Mouse (Mus musculus) adrenal gland, postnatal 4 days (tissue): ENCODE measurements around the gene Ubc. TPM values are rescaled to one million over a fixed set of nuclear protein-coding genes. Genes with fewer than 3 reads are reported as not detected.

Experiments
- DNase-seq, 2 experiments: peaks; one replicate each; pipeline ENCODE4 v3.0.0; 2021 to 2022; ENCODE audit warnings: low spot score in 2 of 2, mixed read lengths in 2 of 2
- total RNA-seq, 2 experiments: library from RNA; stranded (reverse); gene quantifications; 2 replicates each; pipeline ENCODE4 v1.2.3; 2021

The Ubc gene
- total RNA-seq, 2 experiments from 2014 or later = 1,138 to 1,334 TPM

DNA sequence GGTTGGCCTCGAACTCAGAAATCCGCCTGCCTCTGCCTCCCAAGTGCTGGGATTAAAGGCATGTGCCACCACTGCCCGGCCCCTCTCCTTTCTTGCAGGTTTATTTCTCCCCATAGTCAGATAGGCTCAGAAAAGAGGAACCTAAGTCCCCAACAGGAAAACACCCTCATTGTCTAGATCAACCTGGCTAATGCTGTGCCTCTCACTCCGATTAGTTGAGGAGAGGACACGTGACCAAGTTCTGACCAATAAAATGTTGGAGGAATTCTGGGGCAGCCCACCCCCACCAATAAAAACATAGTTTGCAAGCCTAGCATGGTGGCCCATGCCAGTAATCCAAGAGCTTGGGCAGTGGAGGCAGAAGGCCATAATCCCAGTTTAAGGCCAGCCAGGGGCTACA lies 38.1 kb downstream of the Ubc start:
- DNase-seq = no peak

DNA sequence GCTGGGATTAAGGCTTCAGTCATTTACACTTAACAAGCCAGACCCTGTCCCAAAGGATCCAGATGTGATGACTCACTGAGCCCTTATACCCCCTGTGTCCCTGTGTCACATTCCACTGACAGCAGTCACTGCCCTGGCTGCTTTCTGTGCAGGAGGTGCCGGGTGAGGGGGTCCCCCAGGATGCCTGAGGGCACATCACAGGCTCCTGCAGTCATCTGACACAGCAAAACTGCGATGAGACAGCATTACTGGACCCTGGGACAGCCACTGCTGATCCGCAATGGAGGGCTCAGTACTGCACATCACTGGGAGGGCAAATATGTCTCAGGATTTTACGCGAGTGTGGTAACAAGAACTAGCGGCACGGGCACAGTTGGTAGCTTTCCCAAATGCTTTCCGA lies 38.9 kb downstream of the Ubc start:
- DNase-seq = no peak

DNA sequence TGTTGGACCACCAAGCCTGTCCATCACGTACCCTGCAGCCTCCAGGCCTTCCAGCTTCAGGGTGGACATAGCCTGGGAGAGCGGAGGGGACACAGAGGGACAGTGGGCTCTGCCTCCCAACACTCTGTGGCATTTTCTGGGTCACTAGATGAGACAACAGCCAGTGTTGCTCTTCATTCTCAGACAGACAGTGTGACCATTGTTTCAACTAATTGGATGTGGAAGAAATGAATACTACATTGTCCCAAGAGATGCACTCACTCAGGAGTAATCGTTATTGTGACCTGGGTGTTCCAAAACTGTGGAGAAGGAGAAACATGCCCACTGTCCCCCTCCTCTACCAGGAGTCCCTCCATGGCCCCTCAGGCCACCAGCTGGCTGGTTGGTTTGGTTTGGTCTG lies 40.6 kb downstream of the Ubc start:
- DNase-seq = no peak

DNA sequence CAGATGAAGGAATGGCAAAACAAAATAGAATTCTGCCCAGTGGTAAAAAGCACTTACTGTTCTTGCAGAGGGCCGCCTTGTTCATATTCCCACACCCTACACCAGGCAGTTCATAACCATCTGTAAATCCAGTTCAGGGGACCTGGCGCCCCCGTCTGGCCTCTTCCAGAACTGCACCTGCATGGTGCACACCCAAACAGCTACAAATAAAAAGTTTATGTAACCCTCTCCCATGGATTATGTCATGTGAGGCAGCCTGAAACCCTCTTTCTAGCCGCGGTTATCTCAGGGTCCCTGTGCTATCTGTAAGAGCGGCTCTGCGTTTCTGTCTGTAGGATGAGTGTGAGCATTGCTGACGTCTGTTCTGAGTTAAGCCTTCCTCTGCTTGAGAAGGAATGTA lies 41.5 kb downstream of the Ubc start:
- peak; percentile 57 to 64 for DNase-seq

DNA sequence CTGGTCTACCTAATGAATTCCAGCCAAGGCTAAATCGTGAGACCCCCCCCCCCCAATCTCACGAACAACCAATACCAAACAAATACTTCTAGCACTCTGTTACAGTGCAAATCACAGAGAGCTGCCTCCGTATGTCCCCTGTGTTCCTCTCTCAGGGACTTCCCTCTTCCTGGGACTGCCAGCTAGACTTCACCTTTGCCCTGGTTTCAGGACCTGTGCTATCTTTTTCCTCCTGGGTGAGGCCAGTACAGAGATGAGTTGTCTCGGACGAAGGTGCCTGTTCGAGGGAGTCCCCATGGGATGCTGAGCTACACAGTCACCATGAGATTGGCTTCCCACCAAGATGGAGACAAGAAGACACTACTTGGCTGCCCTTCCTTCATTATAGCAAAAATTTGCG lies 41.9 kb downstream of the Ubc start:
- no peak for DNase-seq

DNA sequence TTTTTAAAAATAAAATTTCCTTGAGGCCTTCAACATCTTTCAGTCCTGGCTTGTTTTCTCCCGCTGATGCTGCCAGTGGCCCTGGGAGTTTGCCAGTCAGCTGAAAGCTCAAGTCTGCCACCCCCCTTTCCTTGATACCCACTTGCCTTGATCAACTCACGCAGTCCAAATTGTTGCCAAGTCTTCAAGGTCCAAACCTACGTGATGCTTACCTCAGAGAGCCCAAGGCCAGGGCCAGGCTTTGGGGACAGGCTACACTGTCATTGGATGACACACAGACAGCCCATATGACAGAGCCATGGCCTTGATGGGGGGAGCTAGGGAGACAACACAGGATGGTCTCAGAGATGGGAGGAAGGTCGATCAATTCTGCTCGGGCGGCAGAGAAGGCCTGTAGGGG lies 45.7 kb downstream of the Ubc start:
- DNase-seq = peak in 1 of 2 experiments; percentile 62

DNA sequence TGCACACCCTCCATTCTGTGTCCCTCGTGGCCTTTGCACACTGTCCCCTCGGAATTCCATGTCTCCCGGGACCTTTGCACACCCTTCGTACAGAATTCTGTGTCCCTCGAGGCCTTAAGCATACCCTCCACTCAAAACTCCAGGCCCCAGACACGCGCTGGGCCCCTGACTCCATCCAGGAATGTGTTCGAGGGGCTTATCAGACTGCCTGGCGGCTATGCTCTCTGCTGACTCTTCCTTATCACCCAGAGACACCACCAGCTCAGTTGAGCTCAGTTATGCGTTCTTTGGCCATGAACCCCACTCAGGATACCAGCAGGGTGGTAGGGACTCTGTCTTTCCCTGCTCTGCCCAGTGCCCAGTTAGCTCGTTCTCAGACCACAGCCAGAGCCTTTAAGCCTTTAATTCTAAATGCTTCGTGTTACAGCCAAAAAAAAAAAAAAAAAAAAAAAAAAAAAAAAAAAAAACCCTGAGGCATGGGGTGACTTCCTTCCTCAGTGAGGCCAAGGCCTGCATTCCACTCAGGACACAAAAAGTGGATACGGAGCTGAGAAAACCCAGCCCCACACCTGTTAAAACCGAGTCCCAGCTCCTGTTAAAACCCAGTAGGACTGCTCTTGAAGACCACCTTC lies 48.4 kb downstream of the Ubc start:
- DNase-seq = no peak

DNA sequence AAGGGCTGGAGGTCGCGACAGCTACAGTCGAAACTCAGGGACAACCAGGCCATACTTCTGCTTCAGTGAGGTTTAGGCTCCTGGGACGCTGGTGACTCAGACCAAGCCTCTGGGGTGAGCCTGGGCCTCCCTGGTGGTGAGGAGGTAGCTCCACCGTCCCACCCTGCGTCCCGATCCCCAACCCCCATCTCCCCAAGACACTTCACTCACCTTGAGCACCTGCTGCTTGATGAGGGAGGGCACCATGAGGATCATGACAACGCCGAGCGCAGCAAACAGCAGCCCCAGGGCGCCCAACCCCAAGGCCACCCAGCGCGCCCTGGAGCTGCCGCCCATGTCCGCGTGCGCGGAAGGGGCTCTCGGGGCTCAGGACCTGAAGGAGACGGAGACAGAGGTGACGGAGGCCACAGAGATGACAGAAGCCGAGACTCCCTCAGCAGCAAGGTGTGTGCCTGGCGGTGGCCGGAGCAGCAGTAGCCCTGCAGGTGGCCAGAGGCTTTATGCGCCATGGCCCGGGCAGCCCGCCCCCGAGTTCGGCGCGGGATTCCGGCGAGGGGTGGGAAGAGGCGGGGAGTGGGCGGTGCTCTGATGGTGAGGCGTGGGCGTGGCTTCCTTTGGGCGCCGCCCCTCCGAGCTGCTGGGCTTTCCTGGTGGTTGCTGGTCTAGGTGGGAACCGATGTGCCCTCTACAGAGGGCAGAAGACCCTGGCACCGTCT lies 49.3 kb downstream of the Ubc start, which contains the start of gene Scarb1:
Gene Scarb1, minus strand, starts transcription at position 548 of the 716 bp plus-strand sequence.
- peak; percentile 81 to 85 for DNase-seq

DNA sequence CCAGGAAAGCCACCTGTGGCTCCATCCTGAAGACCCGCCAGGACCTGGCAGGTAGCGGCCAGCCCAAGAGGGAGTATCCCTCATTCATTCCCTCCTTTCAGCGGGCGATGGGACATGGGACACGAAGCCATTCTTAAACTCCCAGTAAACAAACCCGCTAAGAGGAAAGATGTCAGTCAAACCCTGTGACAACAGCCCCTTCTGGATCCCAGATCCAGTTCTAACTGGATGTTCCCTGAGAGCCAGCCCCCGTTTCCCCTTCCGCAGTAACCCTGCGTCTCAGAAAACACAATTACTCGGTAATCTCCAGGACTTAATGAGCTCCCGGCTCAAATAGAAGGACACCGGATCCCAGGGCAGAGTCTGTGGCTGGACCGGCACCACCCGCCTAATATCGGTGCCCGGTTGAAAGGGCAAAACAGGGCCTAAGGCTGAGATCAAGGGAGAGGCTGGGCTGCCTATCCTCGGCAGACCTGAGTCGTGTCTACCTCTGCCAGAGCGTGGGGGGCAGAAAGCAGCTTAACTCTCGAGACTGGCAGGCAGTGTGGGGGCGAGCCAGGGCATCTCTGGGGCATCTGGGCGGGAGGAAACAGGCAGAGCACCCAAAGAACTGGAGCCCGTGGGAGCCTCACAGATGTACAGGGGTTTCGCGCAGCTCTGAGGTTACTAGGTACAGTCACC lies 50.0 kb downstream of the Ubc start:
- DNase-seq = no peak

DNA sequence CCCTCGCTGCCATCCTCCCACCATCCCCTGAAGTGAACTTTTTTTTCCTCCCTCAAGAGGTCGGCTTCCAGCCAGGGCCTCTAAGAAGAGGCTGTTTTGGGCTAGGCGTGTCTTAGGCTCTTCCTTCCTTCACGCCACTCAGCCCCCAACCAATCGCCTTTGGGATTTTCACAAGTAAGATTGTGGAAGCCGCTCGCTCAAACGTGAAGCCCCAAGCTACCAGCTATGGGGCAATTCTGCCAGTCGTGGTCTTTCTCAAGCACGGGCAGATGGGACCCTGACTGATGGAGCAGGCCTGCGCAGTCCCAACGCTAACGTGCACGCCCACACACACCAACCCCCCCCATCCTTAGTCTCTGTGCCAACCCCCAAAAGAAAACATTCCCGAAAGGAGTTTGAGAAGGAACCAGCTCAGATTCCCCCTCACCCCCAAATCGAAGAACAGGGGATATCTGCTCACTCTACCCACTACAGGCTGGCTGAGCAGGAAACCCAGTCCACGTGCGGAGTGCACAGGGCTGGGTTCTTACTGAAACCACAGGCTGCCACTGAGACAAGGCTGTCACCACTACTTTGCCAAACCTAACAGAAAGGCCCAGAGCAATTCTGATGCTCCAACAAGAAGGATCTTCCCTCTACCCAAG lies 50.8 kb downstream of the Ubc start:
- DNase-seq = no peak

DNA sequence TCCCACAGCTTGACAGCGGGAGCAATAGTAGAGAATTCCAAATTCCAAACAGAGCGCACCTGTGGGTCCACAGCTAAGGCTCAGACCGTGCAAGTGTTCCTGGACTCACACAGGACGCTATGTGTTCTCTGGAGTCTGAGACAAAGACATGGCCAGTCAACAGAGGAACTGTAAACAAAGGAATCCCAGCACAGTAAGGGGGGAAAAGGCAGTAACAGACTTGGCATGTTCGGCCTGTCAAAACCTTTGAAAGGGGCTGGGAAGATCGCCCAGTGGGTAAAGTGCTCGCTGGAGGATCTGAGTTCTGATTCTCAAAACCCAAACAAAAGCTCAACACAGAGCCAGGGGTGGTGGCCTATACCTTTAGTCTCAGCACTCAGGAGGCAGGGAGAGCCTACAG lies 52.5 kb downstream of the Ubc start:
- no peak for DNase-seq

DNA sequence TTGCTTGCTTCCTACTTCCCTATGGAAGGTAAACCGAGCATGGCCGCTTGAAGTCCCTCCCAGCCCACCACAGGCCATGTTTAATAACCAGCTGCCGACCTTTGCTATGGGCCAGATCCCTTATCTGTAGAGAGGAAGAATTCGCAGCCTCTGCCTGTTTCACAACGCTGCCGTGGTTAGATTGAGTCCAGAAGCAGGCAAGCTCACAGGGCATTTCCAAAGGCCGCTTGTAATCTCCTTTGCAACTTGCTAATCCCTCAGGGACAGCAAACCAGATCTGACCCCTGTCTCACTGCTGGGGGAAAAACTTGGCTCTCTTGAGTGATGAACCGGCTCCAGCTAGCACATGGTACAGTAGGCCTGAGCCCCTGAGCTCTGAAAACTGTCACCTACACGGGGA lies 53.0 kb downstream of the Ubc start:
- DNase-seq = no peak

Other genes with a start within 250 kb of the Ubc start
- 100 to 1,000 TPM; 240 to 243 TPM for gene Ncor2, start 211.0 kb downstream of the Ubc start, total RNA-seq
- 100 to 1,000 TPM; 582 to 655 TPM for gene Scarb1, start 49.1 kb downstream of the Ubc start, total RNA-seq
- under 1 TPM in 1 of 2 experiments, not detected in 1; 0.25 TPM for gene Gm10382, start 880 bp downstream of the Ubc start, total RNA-seq
- 10 to 100 TPM; 14.0 to 16.0 TPM for gene Dhx37, start 43.9 kb upstream of the Ubc start, total RNA-seq
- gene Bri3bp, start 51.4 kb upstream of the Ubc start, total RNA-seq = 10 to 100 TPM; 34.2 to 37.0 TPM
- gene Aacs, start 85.6 kb upstream of the Ubc start, total RNA-seq = 10 to 100 TPM; 12.8 to 18.9 TPM
- gene Tmem132b, start 141.6 kb upstream of the Ubc start, total RNA-seq = 1 to 10 TPM; 1.8 to 2.2 TPM